Mouse (Mus musculus): ENCODE measurements at regions not wholly inside any gene's neighbourhood (a gene's known extent, or its start where the extent isn't known, plus 50 kb on each side); places are given as distances from the start of the nearest gene placed in this dataset.

GRCm38 (mm10) chr13:63700747-63701146 lies 114.3 kb upstream of the Ercc6l2 start:
- no peak for DNase-seq

DNA sequence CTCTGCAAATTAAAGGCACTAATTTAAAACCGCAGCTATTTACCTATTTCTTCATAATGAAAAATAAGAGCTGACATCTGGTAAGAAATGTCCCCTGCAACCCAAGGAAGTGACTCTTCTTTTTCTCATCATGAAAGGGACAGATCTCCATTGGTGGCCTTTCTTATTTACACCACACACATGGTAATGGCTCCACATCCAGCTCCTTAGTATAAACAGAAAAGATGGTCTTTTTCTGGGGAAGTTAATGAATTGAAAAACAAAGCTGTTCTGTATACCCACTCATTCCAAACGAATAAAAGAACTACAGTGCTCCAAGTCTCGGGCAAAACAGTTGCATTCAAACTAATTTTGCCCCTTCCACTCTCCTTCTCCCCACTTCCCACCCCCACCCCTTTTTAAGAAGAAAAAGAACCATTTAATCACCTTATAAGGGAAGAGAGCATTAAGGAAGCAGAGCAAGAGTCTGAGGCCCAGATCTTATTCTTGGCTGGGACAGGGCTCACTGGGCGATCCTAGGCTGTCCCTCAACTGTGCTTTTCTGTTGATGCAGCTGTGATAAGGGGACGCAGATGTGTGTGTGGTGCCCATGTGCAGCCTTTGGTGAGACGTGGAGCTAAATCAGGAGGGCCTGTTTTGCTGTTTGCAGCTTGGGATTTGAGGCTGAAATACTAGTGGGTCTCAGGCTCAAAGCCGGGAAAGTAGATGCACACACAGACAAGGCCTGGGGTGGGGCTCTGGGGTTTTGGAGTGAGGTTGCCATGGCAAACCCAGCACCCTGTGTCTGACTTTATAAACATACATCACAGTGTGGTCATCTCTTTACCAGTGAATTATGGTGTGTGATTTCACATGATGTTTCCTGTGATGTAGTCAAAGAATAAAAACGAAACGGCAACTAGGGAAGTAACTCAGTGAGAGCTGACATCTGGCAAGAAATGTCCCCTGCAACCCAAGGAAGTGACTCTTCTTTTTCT lies 113.6 kb upstream of the Ercc6l2 start:
- DNase-seq: no peak

DNA sequence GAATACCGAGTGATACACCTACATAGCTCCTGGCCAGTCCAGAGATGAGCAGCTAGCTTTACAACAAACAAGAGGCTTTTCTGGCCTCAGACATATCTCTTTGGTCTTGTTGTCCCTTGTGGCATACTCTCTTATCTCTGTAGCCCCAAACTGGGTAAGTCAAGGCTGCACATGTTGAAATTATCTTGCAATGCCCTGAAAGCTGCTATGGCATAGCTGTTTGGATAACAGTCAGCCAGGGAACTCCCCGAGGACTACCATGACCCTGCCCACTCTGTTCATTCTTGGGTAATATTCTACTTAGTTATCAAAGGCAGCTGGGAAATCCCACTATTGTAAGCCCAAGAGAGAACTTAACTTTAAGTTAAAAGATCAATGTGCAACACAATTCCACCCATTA lies 106.5 kb upstream of the Ercc6l2 start:
- no peak for DNase-seq

DNA sequence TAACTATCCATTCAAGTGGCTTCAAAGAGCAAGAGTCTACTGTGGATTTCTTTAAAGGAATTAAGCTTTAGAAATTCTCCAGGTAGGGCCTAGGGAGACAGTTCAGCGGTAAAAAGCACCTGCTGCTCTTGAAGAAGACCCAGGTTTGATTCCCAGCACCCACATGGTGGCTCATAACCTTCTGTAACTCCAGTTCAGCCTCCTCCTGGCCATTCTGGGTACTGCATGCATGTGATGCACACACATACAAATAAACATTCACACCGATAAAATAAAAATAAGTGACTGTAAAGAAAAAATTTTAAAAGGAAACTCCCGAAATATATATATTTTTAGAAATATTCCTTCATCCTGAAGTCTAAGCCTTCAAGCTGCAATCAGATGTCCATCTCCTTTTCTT lies 101.9 kb upstream of the Ercc6l2 start:
- no peak for DNase-seq

DNA sequence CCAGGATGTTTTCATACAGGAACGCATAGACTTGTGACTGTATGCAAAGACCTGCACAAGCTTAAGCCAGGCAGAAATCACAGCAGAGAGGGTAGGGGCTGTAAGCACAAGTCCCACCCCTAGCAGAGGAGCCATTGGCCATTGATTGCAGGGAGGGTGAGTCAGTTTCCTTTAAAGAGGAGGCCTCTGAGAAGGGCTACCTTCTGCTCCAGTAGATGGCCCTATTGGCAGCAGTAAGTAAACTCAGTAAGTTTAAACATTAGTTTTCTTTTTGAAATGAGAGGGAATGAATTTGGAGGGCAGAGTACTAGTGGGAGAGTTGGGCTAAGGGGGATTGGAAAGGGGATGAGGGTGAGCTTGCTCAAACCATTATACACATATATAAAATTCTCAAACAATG lies 98.5 kb upstream of the Ercc6l2 start:
- DNase-seq: no peak

DNA sequence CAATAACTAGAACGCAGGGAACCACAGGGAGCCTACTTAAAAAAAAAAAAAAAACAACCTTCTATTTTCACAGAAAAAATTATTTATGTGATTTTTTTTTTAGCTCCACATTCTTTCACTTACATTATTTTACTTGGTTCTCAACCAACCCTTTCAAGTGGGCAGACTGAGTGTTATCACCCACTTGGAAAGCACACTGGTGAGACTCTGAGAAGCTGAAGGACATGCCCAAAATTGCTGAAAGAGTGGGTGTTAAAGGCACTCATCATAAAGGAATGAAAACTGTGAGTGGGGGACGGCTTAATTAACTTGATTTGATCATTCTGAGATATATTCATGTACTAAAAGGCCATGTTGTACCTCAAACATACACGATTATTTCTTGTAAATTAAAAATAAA lies 97.8 kb upstream of the Ercc6l2 start:
- no peak for DNase-seq

DNA sequence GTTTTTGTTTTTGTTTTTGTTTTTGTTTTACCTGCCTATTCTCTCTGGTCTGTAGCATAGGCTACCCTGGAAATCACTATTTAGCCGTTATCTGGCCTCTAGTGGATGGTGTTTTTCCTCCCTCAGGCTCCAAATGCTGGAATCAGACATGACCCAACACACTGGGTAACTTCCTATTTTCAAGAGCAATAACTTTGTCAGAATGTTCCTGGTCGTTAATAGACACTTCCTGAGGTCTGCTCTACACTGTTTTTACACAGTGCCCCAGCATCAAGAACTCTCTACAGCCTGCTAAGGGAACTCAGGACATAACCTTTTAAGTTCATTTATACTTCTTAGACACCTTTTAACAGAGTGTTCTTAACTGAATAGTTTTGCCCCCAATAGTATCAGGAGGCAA lies 96.3 kb upstream of the Ercc6l2 start:
- no peak for DNase-seq

DNA sequence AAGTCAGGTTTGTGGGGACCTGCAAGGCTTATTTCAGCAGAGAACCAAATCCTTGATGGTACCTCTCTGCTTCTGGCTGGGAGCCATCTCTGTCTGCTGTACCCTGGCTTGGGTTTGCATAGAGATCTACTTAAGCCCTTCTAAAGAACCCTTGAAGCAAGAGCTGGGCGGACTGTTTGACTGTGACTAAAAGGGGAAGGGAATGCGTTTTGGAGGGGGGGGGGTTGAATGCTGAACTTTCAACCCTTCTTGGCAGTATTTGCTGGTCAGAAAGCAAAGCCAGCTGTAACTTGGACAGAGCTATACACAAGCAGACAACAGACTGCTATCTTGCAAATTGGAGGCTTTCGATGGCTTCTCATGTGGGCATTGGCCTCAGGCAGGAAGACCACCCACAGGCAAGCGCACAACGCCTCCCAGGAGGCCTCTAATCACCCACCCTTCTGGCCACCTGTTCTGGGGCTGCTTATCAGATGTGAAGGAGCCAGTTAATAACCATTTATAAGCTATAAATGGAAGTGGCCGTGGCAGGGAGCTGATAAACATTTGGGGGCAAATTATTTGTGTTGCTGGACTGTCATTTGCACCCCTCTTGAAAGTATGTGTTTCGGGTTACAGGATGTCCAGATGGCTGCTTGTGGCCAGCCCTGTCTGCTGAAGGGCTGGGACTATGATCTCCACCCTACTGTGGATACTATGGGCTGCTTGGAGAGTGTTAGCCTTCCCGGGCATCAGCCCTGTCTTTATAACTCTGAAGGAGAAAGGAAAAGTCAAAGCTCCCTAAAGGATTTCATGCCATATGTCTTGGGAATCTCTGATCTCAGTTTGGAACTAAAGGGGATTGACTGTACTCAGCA lies 95.5 kb upstream of the Ercc6l2 start:
- no peak for DNase-seq

DNA sequence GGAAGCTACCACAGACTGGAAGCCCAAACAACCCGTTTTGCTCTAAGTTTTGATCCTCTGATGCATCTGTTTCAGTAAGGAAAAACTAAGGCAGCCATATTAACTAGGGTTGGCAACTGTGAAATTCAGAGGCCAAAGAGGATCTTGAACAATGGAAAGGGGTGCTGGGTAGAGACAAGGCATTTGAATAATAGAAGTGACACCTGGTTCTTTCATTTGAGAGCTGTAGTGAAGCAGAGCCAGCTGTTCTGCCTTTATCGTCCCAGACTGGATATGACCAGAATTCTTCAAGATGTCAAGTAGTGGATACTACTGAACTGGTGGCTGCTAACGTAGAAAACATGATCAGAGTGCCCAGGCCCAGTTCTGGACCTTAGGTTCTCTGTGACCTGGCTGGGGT lies 94.4 kb upstream of the Ercc6l2 start:
- DNase-seq: no peak

DNA sequence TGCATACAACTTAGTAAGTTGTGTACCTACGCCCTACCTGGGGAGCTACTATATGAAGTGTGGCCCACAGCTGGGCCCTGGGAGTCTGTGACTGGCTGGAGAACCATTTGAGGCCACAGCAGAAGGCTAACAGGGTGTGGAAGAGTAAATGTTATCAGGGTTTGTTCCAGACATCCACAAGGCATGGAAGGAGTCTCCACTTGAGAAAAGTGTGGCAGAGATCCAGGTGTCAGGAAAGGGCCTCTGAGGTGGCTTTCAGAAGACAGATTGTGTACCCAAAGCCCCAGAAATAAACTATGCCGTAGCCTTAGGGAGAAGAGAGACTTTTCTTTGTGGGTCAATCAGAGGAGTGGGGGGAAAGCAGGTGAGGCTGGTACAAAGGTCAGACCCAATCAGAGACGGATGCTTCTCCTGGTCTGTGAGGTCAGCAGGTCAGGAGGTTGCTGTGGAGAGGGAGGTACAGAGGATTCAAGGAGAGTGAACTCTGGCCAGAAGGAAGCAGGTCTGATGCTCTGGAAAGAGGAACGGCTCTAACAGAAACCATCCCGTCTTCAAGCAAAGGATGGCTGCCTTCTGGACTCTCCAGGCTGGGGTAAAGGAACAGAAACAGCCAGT lies 93.9 kb upstream of the Ercc6l2 start:
- no peak for DNase-seq

GRCm38 (mm10) chr13:63724293-63724692 lies 90.7 kb upstream of the Ercc6l2 start:
- DNase-seq: no peak

GRCm38 (mm10) chr13:63724843-63725582 lies 90.0 kb upstream of the Ercc6l2 start:
- no peak for DNase-seq

GRCm38 (mm10) chr13:63726035-63726434 lies 89.0 kb upstream of the Ercc6l2 start:
- DNase-seq: no peak

- DNase-seq: no peak
Observed at GRCm38 (mm10) chr13:63726509-63726908, 88.5 kb upstream of the Ercc6l2 start.

GRCm38 (mm10) chr13:63735739-63736138 lies 79.3 kb upstream of the Ercc6l2 start:
- no peak for DNase-seq

GRCm38 (mm10) chr13:63741879-63742278 lies 73.2 kb upstream of the Ercc6l2 start:
- no peak for DNase-seq

- DNase-seq: no peak
Observed at GRCm38 (mm10) chr13:63748788-63749187, 66.3 kb upstream of the Ercc6l2 start.

DNA sequence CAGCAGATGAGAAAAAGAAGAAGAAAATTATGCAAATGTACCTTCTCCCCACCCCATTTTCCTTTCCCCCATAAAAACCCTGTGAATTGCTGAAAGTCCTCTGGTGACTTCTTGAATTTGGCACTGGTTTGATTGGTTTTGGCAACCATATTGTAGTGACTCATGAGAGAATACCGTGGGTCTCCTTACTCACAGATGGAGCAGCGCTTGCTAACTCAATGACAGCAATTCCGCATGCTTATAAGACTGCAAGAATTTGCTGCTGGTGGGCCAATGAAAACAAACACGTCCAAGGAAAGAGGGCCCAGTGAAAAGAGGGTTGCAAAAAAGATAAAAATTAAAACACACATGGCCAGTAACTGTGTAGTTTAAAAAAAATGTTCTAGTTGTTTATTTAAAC lies 65.0 kb upstream of the Ercc6l2 start:
- peak; percentile 7 for DNase-seq

GRCm38 (mm10) chr13:63751196-63751595 lies 63.8 kb upstream of the Ercc6l2 start:
- DNase-seq: no peak

DNA sequence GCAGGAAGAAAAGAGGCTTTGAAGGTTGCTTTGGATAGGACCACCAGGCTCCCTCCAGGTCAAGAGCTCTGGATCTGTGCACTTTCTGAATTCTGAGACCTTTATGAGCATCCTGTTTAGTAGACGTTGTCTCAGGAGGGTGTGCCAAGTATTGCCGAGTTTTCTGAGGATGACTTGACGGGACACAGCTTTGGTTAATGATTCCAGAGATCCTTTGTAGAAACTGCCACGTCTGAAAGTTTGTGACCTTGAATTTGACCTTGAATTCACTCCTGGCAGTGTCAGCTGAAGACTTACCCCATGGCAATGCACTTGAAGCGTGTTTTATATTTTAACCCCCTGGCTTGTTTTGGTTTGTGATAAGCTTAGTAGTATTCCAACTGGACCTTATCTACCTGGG lies 58.0 kb upstream of the Ercc6l2 start:
- no peak for DNase-seq

DNA sequence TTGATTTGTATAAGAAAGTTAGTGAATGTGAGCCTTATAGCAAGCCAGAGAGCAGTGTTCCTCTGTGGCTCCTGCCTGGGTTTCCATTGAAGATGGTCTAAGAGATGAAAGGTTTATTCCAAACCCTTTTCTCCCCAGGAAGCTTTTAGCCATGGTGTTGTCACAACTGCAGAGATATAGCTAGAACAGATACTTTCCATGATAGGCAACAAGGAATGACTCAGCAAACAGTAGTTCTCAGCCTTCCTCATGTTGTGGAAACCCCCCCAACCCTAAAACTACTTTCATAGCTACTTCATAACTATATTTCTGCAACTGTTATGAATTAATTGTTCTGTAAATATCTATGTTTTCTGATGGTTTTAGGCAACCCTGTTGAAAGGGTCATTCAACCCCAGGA lies 53.5 kb upstream of the Ercc6l2 start:
- no peak for DNase-seq
